Mouse (Mus musculus) heart, postnatal 4 days (tissue): ENCODE measurements around the gene Il27ra. TPM values are rescaled to one million over a fixed set of nuclear protein-coding genes. Genes with fewer than 3 reads are reported as not detected.

Source experiments
- DNase-seq: peaks from one replicate; pipeline ENCODE4 v3.0.0; 2021
- total RNA-seq, 2 experiments: library from RNA; stranded (reverse); gene quantifications; 2 replicates each; pipeline ENCODE4 v1.2.3; 2021

Gene Il27ra
- 1 to 10 TPM; 4.0 to 4.2 TPM for total RNA-seq

DNA sequence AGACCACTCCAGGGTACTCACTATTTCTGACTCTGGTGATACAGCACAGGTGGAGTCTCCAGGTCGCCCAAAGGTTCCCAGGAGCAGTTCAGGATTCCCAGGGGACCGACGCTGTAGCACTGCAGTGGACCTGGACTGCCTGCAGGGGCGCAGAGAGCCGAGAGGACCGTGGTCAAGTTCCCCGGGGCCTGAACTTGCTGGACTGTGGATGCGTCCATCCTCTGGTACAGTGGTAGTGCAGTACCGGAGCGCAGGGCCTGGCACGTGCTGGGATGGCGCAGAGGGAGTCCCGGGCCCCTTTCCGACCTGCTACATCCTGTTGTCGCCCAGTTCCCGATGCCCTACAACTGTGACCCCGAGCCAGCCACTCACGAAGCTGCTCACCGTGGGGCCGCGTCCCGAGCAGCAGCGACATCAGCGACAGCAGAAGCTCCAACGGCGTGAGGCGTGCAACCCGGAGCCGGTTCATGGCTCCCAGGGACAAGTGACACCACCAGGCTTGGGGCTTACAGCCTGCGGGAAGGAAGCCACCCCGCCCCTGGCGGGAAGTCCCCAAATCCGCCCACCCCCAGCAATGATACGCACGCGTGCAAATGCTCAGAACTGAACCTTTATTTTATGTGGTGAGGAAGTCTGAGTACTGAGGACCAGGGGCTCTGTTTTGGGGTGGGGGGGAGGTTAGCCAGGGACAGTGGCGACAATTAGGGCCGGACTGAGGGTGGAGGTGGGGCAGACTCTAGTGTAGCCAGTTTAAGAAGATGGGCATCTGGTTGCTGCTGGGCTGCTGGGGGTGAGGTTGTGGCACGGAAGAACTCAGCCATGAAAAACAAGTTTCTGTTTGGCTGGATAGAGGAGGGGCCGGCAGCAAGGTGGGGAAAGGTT, at the start of gene Il27ra:
Gene Il27ra (minus strand): TSS at position 524 of the 882 bp plus-strand sequence.
- peak; percentile 84 for DNase-seq

DNA sequence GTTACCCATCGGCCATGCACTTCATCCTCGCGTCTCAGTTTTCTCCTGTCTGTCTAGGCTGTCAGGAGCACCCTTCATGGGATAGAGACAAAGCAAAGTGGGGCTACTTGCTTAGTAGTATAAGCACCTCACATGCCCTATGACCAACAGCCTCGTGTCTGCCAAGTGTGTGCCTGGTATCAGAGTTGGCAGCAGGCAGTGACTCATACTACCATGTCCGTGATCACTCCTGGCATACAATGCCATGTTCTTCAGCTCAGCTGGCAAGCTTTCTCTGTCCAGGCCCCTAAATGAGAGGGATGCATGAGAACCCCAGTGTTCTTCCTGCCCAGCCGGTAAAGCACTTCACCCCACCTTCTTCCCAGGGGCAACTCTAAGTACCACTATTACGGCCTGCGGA, 48.2 kb upstream of the Il27ra start:
- DNase-seq, result no peak

DNA sequence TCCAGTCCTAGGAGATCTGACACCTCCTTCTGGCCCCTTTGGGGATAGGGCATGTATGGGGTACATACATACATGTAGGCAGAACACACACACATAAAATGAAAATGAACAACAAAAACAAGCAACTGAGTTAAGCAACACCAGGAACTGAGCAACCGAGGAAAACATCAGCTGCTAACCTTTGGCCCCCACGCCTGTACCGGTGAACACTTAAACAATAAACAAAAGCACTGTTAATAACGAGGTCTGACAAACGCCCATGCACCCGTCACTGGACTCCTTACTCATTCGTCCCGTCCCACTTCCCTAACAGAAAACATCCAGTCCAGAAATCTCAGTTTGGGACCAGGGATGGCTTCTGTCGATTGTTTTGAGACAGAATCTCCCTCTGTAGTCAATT, 46.9 kb upstream of the Il27ra start:
- no peak for DNase-seq

DNA sequence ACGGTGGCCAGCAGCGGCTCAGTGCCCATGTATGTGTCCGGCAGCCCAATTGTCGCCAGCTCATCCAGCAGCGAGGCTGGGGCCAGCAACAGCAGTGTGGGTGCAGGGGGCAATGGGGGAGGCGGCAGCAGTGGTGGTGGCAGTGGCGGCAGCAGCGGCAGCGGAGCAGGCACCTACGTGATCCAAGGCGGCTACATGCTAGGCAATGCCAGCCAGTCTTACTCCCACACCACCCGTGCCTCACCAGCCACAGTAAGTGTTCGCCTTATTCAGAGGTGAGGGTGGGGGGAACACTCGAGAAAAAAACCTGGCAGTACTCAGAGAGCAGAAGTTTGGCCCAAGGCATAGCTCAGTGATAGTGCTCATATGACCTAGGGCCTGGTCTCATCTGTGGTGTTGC, 45.4 kb upstream of the Il27ra start:
- DNase-seq, result no peak

DNA sequence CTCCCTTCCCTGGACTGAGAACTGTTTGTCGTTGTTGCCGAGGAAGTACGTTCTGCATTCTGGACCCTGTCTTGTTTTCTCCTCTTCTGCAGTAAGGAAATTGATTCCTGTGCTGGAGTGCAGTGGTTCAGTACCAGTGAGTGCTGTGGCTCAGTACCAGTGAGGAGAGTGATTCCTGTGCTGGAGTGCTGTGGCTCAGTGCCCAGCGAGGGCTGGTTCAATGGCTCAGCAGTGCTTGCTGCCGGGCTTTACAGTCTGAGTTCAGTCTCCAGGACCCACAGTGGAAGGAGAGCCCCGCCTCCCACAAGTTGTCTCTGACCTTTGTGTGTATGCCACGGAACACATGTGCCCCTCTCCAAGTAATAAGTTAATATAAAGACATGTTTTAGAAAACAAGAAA, 44.8 kb upstream of the Il27ra start:
- DNase-seq, result no peak

DNA sequence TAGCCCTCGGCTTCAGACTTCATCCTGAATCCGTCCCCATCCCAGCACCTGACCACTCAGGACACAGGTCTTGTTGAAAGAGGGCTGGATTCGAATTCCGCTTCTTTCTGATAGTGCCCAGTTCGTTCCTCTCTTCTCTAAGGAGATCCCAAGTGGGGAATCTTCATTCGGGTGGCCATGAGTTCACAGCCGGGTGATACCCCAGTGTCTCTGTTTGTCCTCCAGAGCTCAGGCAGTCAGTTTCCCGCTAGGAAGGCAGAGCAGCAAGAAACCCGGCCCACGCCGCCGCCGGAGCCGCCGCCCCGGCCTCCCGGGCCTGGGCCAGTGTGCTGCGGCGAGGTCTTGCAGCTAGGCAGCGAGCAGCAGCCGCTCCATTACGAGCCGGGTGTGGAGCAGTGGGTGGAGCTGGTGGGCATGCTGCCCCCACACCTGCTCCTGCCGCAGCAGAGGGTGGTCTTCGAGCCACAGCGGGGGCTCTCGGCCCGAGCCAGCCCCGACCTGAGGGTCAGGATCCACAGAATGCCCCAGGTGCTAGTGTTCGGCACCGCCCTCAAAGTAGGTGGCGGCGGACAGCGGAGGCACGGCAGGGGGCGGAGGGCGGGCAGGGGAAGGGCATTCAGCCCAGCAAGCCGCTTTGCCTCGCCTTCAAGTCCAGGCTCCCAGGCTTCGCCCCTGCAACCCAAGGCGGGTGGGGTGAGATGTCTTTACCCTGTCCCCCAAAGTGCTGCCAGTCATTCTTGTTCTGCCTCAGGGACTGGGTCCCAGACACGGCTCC, 42.1 kb upstream of the Il27ra start:
- DNase-seq, result no peak

DNA sequence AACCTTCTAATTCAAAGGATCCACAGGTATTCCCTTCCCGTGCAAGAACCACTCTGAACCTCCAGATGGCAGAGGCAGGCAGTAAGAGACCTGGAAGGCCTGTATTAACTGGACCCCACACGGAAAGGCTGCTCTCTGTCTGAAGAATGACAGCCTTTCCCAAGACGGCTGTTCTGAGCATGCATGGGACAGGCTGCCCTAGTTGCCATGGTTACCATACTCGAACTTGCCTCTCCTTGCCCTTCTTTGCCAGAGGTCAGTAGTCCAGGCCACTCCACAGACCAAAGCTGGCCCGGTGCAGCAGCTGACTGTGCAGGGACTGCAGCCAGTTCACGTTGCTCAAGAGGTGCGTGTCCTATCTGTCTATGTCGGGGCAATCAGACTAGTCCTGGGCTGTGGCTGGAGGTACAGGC, 41.4 kb upstream of the Il27ra start:
- DNase-seq, result no peak

DNA sequence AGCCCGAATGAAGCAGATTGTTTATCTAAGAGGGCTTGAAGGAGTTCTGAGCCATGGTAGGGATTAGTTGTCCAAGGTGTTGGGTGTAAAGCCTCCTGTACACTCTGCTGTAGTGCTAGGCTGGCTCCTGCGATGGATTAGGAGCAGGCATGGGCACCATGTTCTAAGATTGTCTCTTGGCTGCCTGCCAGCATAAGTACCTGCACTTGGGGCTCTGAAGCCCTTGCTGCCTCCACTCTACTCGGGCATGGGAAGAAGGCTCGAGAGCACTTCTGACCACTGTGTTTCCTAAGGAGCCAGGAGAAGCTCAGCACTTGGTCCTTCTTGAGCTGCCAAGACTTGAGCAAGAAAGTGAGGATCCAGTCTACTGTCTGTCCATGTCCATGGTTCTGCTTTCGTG, 36.8 kb upstream of the Il27ra start:
- DNase-seq, result no peak

DNA sequence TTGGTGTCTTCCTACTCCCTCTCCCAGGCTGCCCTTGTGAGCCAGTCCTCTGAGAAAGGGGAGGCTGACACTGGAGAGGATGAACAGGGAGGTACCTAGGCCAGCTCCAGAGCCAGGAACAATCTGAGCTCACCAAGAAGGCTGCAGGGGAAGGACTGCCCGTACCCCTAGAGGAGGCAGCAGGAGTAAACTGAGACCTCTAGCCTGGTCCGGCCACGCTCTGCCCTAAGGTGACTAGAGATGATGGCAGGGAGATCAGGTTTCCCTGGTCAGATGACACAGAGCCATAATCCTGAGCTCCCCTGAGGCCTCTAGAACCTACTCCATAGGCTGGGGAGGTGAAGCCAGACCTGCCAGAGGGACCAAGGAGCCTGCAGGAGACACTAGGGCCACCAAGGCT, 34.5 kb upstream of the Il27ra start:
- no peak for DNase-seq

DNA sequence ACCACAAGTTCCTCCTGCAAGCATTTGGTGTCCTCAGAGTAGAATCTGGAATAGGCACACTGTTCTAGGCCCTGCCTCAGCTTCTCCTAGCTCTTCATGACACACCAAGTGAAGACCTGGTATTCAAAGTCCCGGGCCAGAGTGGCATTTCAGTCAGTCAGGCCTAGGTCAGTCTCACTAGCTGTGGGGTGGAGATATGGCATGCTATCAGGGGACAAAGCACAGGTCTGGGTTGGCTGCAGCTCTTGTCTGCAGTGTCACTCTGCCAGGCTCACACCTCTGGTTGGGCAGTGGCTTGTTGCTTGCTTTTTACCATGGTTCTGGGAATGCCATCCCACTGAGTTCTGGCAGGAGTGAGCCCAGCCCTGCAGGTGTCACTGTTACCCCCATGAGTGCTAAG, 34.0 kb upstream of the Il27ra start:
- no peak for DNase-seq

DNA sequence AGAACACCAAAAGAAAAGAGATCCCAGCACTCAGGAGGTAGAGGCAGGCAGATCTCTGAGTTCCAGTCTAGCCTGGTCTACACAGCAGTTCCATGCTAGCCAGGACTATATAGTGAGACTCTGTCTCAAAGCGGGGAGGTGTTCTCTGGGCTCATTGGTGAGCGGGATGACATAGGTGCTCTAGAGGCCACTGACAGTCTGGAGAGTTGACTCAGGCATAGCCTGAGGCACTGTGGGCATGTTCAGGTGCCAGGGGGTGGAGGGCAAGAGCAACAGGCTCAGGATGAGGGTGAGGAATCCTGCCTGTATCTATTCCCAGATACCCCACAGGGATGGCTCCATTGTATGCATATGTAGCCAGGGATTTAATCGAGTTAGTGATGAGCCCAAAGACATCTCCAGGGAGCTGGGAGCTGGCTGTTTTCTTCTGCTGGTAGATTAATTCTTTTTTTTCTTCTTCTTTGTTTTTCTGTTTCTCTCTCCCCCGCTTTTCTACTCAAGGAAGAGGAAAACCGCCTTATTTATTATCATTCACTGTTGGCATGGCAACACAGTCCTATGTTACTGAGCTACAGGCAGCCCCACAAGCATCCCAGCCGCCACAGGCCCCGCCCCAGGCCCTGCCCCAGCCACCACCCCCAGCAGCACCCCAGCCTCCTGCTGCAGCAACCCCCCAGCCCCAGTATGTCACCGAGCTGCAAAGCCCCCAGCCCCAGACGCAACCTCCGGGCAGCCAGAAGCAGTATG, 31.0 kb upstream of the Il27ra start:
- DNase-seq, result no peak

DNA sequence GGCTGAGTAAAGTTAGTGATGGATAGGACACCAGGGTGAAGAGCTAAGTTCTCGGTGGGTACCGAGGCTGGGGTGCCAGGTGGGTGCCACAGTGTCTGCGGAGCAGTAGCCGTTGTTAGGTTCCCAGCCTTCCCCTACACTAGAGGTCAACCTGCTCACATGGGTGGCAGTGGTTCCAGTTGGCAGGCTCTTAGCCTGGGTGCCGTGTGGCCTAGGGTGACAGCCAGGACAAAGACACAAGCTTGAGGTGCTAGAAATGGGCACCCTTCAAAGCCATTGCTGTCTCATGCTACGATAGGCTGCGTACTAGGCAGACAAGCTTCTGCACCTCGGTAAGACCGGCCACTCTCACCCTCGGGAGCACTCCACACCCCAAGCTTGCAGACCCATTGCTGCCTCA, 29.9 kb upstream of the Il27ra start:
- DNase-seq, result no peak

DNA sequence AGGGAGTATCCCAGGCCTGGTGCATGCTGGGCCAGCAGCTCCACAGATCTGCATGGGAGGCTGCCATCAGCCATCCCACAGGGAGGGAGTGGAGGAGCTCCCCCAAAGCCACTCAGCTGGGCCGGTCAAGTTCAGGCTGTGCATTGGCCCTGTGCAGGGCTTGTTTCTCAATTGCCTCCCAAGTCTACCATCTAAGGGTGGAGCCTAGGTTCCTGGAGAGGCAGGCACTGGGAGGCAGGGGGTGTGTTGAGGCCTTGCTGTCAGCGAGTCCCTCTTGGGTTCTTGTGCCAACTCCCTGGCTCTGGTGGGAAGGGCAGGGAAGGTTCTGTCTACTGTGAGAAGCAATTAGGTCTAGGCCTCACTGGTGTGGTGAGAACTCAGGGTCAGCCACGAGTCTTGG, 29.5 kb upstream of the Il27ra start:
- no peak for DNase-seq

DNA sequence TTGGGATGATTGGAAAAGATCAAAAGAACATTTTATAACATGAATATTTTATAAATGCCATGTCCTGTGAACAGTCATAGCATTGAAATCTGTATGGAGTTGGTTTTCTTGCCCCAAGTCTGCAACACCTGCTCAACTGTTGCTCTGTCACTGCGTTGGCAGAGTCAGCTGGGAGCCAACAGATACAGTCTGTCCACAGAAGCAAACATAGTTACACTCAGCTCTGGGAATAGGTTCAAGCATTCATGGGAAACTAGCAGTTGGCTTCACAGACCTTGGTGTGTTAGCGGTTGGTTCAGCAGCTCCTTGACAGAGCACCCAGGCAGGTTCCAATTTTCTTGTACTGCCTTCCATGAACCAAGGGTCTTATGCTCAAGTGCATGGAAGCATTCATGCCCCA, 28.3 kb upstream of the Il27ra start:
- DNase-seq, result no peak

DNA sequence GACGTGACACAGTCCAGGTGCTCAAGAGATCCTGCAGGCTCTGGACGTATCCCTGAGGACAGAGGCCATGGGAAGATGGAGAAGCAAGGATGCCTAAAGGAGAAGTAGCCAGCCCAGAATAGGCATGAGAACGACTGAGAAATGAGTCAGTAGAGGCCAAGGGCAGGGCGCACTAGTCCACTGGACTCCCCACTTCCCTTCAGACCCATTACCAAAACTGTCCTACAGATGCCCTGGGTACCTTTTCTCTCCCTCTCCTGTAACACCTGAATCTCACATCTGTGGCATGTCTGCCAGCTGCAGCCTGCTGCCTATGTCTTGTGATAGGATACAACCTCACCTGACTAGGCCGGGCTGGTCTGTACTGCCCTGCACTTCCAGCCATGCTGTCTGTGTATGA, 27.9 kb upstream of the Il27ra start:
- DNase-seq, result no peak

DNA sequence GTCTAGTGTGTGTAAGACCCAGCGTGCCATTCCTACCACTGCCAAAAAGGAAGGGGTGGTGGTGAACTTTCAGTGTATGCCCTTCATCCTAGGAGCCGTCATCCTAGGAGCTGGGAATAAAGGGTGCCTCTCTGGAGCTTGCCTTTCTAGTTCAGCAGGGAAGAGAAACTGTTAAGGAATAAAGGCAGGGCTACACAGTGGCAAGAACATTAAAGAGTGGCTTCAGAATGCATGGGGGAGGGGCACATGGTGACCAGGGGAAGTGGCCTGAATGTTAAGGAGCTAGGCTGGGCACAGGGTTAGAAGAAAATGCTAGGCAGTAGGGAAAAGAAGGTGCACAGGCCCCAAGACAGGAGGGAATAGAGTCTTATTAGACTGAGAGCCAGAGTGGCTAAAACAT, 27.4 kb upstream of the Il27ra start:
- no peak for DNase-seq

DNA sequence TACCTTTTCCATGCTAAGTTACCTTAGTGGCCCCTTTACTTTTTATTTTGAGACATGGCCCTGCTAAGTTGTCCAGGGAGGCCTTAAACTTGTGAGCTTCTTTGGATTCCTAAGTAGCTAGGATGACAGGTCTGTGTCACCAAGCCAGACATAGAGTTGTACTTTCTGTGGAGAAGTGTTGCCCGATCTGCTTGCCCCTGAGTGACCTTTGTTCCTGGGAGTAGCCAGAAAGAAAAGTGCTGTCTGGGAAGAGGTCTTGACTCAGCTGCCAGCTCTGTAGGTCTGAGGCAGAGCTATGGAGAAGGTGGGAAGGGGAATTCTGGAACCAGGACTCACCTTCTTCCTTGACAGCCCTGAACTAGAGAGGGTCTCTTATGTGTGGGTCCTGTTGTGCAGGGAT, 26.8 kb upstream of the Il27ra start:
- no peak for DNase-seq

DNA sequence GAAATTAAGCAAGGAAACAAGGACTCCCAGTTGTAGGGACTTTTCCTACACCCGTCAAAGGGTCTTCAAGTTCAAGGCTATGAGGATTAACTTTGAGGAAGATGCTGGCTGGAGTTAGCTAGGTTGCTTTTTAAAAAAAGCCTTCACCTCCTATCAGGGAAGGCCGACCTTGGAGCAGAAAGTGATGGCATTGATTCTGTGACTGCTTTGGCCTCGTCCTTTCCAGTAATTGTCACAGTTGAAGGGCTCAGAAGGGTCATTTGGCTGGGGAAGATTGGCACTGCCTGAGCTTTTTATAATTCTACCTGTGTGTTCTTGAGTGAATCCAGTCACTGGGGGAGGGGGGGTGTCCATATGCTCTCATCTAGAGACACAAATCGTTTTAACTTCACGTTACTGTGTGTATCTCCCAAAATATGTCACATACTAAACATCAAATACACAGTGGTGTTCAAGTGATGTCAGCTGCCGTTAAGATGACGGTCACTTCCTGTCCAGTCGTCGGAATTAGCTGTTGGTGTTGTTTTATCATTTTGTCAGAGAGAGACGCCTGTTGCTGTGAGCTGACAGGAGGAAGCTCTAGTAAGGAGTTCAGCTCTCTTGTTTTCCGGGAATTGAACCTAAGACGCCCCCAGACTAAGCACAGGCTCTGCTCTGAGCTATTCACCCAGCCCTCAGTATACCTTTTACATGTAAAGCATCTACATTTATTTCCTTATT, 26.1 kb upstream of the Il27ra start:
- no peak for DNase-seq

DNA sequence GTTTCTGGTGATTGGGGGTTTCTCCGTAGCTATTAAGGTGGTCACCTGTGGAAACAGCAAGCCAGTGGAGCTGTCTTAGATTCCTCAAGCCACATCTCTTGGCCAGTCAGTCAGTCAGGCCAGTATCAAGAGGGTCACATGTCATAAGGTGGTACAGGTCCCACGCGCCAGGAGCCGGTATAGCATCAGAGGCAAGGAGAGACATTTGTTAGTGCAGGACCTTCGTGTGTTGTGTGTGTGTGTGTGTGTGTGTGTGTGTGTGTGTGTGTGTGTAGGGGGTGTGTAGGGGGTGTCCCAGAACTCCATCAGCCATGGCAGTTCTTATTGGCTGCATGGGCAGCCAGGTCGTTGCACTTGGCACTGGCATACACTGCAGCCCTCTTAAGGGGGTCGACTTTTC, 25.5 kb upstream of the Il27ra start:
- DNase-seq, result no peak

DNA sequence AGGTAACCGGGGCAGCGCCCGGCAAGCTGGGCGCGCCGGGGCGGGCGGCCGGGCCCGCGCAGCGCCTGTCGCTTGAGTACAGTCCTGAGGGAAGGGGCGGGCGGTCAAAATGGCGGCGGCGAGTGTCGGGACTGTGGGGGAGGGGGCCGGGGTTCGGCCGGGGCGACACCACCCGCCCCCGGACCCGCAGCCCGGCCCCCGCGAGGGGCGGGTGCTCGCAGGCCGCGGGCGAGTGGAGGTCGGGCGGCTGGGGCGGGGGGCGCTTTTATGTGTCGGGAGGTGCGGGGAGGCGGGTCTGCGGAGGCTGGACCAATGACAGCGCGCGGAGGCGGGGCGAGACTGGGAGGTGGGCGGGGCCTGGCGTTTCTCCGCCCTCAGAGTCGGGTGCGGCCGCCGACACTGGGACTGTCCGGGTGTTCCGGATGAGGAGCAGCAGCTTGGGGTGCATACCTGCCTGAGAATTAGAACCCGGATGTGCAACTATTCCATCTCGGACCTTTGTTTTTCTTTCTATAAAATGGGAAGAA, 24.7 kb upstream of the Il27ra start:
- peak; percentile 98 for DNase-seq

DNA sequence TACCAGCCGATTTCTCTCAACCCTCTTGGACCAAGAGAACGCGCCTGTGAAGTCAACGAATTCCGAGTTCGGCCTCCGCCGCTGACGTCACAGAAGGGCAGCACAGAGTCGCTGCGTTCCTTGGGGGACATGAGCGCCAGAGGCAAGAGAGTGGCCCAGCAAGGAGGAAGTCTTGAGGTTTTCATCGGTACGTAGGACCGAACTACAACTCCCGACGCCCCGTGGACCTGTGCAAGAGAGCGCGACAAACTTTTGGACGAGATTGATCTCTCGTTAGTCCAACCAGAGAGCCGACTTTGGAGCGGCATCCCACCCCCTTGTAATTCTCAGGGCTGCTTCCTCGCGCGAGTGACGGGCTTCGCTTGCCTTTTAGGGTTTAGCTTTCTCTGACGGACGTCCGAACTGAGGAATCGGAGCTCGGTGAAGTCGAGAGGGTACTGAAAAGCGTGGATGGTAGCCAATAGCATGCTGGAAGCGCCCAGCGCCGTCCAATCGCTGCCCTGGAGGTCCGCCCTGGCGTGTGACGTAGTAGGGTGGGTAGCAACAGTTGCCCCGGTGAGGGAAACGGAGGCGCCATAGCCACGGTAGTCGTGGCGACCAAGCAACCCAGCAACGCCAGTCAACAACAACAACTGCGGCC, 24.0 kb upstream of the Il27ra start, which contains the start of gene Rfx1:
Gene Rfx1 (plus strand): TSS at position 544 of the 640 bp plus-strand sequence.
- peak; percentile 99 for DNase-seq
